Comparison of ENCODE assay signal across 14 mouse cellular contexts in the genomic region with DNA sequence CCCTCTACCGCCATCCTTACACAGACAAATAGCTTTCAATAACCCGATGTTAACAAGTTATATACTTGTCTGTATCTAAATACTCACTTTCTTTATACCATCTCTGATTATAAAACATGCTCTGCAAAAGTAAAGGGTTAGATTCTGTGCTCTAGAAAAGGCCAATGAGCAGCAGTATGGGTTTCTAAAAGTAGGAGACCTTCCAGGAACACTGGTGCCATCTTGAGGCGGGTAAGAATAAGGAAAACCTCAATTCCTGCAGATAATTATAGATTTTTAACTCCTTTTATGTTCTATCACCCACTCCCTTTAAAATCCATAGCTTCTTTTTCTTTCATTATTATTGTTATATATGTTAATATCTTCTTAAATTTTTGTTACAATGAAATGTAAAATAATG. TPM values are rescaled to one million over a fixed set of nuclear protein-coding genes. Genes with fewer than 3 reads are reported as not detected.
A peak's percentile ranks its signal among the peaks of the same experiment; 100 is the strongest.
DNase-seq lines count a peak whose midpoint lies in the region; ATAC-seq and TF ChIP-seq lines count a peak whose summit lies in the region.
"Had no signal": no experiment of that assay in that cellular context is flagged by ENCODE, and none has a peak within 500 bp of the region (broad histone marks: within the 10 kb centered on the region; RNA-seq: fewer than 3 reads in every experiment).

No protein-coding gene starts in this region.

- peak; percentile 22 for DNase-seq in right cerebral cortex, postnatal 14 days
- DNase-seq in right cerebral cortex, postnatal 4 days = no peak
- peak; percentile 54 for DNase-seq in cerebellum, adult 9-11 months
- no peak for DNase-seq in adrenal gland, adult 8-10 months
- DNase-seq: adrenal gland, postnatal 14 days; layer of hippocampus, adult 9-11 months; liver, embryonic 13.5 days had no signal

- 72% methylated on average over 3 of the region's 3 CpGs for WGBS in intestine, postnatal 0 days
- 69% methylated on average over 3 of the region's 3 CpGs for WGBS in intestine, embryonic 15.5 days

- no peaks in the 10 kb centered on the region for H3K9me3 ChIP-seq in intestine, postnatal 0 days (ENCODE audit: control insufficient read depth)
- no peaks in the 10 kb centered on the region for H3K9me3 ChIP-seq in intestine, embryonic 15.5 days
- H3K9me3 ChIP-seq: embryonic facial prominence, embryonic 12.5 days; G1E; liver, embryonic 13.5 days; neural tube, embryonic 12.5 days had no signal

- TF ChIP-seq CTCF in intestine, postnatal 0 days (IDR thresholded peaks at IDR 0.05; ENCODE audit: low read depth) = peak; percentile 55

- H3K9ac ChIP-seq in intestine, postnatal 0 days (ENCODE audit: low read depth, low read length) = no peak overlapping the region
- H3K9ac ChIP-seq in intestine, embryonic 15.5 days = no peak overlapping the region
- H3K9ac ChIP-seq: embryonic facial prominence, embryonic 12.5 days; liver, embryonic 13.5 days; neural tube, embryonic 12.5 days had no signal

- H3K27me3 ChIP-seq in intestine, postnatal 0 days (replicated peaks; ENCODE audit: control insufficient read depth, insufficient read depth, low read length) = no peaks in the 10 kb centered on the region
- H3K27me3 ChIP-seq in intestine, embryonic 15.5 days (replicated peaks) = no peaks in the 10 kb centered on the region
- H3K27me3 ChIP-seq: embryonic facial prominence, embryonic 12.5 days; liver, embryonic 13.5 days; neural tube, embryonic 12.5 days had no signal

- H3K36me3 ChIP-seq in intestine, postnatal 0 days (ENCODE audit: control insufficient read depth, insufficient read depth) = no peaks in the 10 kb centered on the region
- H3K36me3 ChIP-seq in intestine, embryonic 15.5 days = no peaks in the 10 kb centered on the region
- H3K36me3 ChIP-seq: embryonic facial prominence, embryonic 12.5 days; G1E; liver, embryonic 13.5 days; neural tube, embryonic 12.5 days had no signal

- no peak overlapping the region for H3K27ac ChIP-seq in intestine, postnatal 0 days (ENCODE audit: low read depth, low read length)
- no peak overlapping the region for H3K27ac ChIP-seq in intestine, embryonic 15.5 days
- H3K27ac ChIP-seq: embryonic facial prominence, embryonic 12.5 days; liver, embryonic 13.5 days; neural tube, embryonic 12.5 days had no signal

- no peak overlapping the region for H3K4me3 ChIP-seq in intestine, postnatal 0 days (ENCODE audit: low read depth, low read length)
- H3K4me3 ChIP-seq in intestine, embryonic 15.5 days (replicated peaks) = no peak overlapping the region
- H3K4me3 ChIP-seq: embryonic facial prominence, embryonic 12.5 days; liver, embryonic 13.5 days; neural tube, embryonic 12.5 days had no signal

- H3K4me1 ChIP-seq in intestine, postnatal 0 days (replicated peaks; ENCODE audit: control insufficient read depth, insufficient read depth, low read length) = no peaks in the 10 kb centered on the region
- no peaks in the 10 kb centered on the region for H3K4me1 ChIP-seq in intestine, embryonic 15.5 days (replicated peaks)
- H3K4me1 ChIP-seq: embryonic facial prominence, embryonic 12.5 days; liver, embryonic 13.5 days; neural tube, embryonic 12.5 days had no signal

- no peak for ATAC-seq in intestine, postnatal 0 days
- no peak for ATAC-seq in intestine, embryonic 15.5 days
- ATAC-seq in monocyte, adult 5-6 weeks (replicated peaks; ENCODE audit: insufficient number of reproducible peaks, low FRiP score, low TSS enrichment, poor library complexity, severe bottlenecking) = no peak

- no peak overlapping the region for H3K4me2 ChIP-seq in intestine, postnatal 0 days (replicated peaks; ENCODE audit: low read depth)
- H3K4me2 ChIP-seq in intestine, embryonic 15.5 days (replicated peaks) = no peak overlapping the region
- H3K4me2 ChIP-seq: embryonic facial prominence, embryonic 12.5 days; liver, embryonic 13.5 days; neural tube, embryonic 12.5 days had no signal

RNA-seq across cellular contexts. Expression of gene AL731706.2, which starts 49.6 kb away (rescaled TPM):
- polyA plus RNA-seq in intestine, postnatal 0 days (2015; fragmentation: Nextera tagmentation; extraction: Ambion mirVana) = 52.5 and 61.5 TPM in 2 replicates
- 49.3 and 58.5 TPM in 2 replicates for polyA plus RNA-seq in intestine, embryonic 15.5 days (2015; fragmentation: Nextera tagmentation; extraction: Ambion mirVana)
- total RNA-seq in adrenal gland, adult 8-10 months (2022) = 10 to 100 TPM in 2 of 4 experiments, 1 to 10 TPM in 1, not detected in 1; 6.7 to 19.6 (median 15.6) TPM
- total RNA-seq in monocyte, adult 5-6 weeks (2017) = 13.4 to 63.0 TPM in 2 of 3 replicates, not detected in the other
- polyA plus RNA-seq: G1E; testis, adult 2 months had no signal

RNA-seq across cellular contexts. Expression of gene Slx4ip, which starts 55.1 kb away (rescaled TPM):
- 2.8 and 3.5 TPM in 2 replicates for polyA plus RNA-seq in intestine, postnatal 0 days (2015; fragmentation: Nextera tagmentation; extraction: Ambion mirVana)
- 5.3 and 6.7 TPM in 2 replicates for polyA plus RNA-seq in intestine, embryonic 15.5 days (2015; fragmentation: Nextera tagmentation; extraction: Ambion mirVana)
- total RNA-seq in adrenal gland, adult 8-10 months (2022) = 1 to 10 TPM; 6.5 to 8.8 (median 7.3) TPM
- 1.5 to 5.4 TPM (median 4.8 TPM) in 3 replicates for total RNA-seq in monocyte, adult 5-6 weeks (2017)

RNA-seq across cellular contexts. Expression of gene AL731706.1, which starts 55.3 kb away (rescaled TPM):
- polyA plus RNA-seq in intestine, postnatal 0 days (2015; fragmentation: Nextera tagmentation; extraction: Ambion mirVana) = 70.4 and 72.9 TPM in 2 replicates
- 42.5 and 45.6 TPM in 2 replicates for polyA plus RNA-seq in intestine, embryonic 15.5 days (2015; fragmentation: Nextera tagmentation; extraction: Ambion mirVana)
- total RNA-seq in adrenal gland, adult 8-10 months (2022) = 10 to 100 TPM in 3 of 4 experiments, 1 to 10 TPM in 1; 7.0 to 16.9 (median 16.2) TPM
- 0.75 to 13.1 TPM (median 5.0 TPM) in 3 replicates for total RNA-seq in monocyte, adult 5-6 weeks (2017)

RNA-seq across cellular contexts. Expression of gene Mkks, which starts 55.3 kb away (rescaled TPM):
- polyA plus RNA-seq in intestine, postnatal 0 days (2015; fragmentation: Nextera tagmentation; extraction: Ambion mirVana) = 25.3 and 26.2 TPM in 2 replicates
- 15.7 and 18.5 TPM in 2 replicates for polyA plus RNA-seq in intestine, embryonic 15.5 days (2015; fragmentation: Nextera tagmentation; extraction: Ambion mirVana)
- total RNA-seq in adrenal gland, adult 8-10 months (2022) = 10 to 100 TPM; 12.5 to 27.4 (median 22.2) TPM
- 7.8 to 10.7 TPM (median 8.8 TPM) in 3 replicates for total RNA-seq in monocyte, adult 5-6 weeks (2017)

Comparison
In these comparisons a context has a peak if more than half of its experiments do, and no peak if none do; other contexts are left out.
1. DNase-seq: peak in right cerebral cortex, postnatal 14 days (single experiment) and cerebellum, adult 9-11 months (single experiment); none in right cerebral cortex, postnatal 4 days (single experiment) and adrenal gland, adult 8-10 months (single experiment).